Mouse (Mus musculus) kidney, embryonic 14.5 days (tissue): ENCODE results near the gene Aoah. TPM values are rescaled to one million over a fixed set of nuclear protein-coding genes. Genes with fewer than 3 reads are reported as not detected.

ENCODE experiments used
- ATAC-seq: fragments of 200-750 bp; cut with Nextera tagmentation; 2 replicates; pipeline ENCODE4 v1.8.0; 2017; ENCODE audit warnings: moderate number of reproducible peaks, mild to moderate bottlenecking, moderate TSS enrichment, moderate library complexity; ENCODE audit not compliant: low FRiP score, low TSS enrichment
- H3K27ac ChIP-seq: fragments of 300-500 bp; sonication (generic); 2 replicates; pipeline ENCODE4 v1.5.1; 2014; ENCODE audit warnings: low read depth, mild to moderate bottlenecking, low read length, moderate library complexity, mixed read lengths
- H3K27me3 ChIP-seq: fragments of 300-500 bp; sonication (generic); 2 replicates; pipeline ENCODE4 v1.6.1; 2014; ENCODE audit warnings: mild to moderate bottlenecking, low read length; ENCODE audit not compliant: control insufficient read depth, insufficient read depth
- H3K36me3 ChIP-seq: fragments of 300-500 bp; sonication (generic); 2 replicates; pipeline ENCODE4 v1.6.1; 2014; ENCODE audit warnings: low read length, mixed read lengths; ENCODE audit not compliant: control insufficient read depth, insufficient read depth
- H3K4me1 ChIP-seq: fragments of 300-500 bp; sonication (generic); 2 replicates; pipeline ENCODE4 v1.6.1; 2014; ENCODE audit warnings: low read length, mixed read lengths; ENCODE audit not compliant: control insufficient read depth, insufficient read depth
- H3K4me2 ChIP-seq: fragments of 300-500 bp; sonication (generic); replicated peaks from 2 replicates; pipeline ENCODE4 v1.6.1; 2014; ENCODE audit warnings: low read depth, mild to moderate bottlenecking, low read length
- H3K4me3 ChIP-seq: fragments of 300-500 bp; sonication (generic); 2 replicates; pipeline ENCODE4 v1.5.1; 2014; ENCODE audit warnings: mild to moderate bottlenecking, low read length
- H3K9ac ChIP-seq: fragments of 300-500 bp; sonication (generic); 2 replicates; pipeline ENCODE4 v1.6.1; 2014; ENCODE audit warnings: low read depth, mild to moderate bottlenecking, low read length, moderate library complexity
- H3K9me3 ChIP-seq: fragments of 300-500 bp; sonication (generic); 2 replicates; pipeline ENCODE4 v1.6.1; 2016; ENCODE audit warnings: low read length; ENCODE audit not compliant: control insufficient read depth
- whole genome bisulfite sequencing: fragments of 180-500 bp; shearing (Covaris S2); extraction: QIAGEN DNeasy Blood & Tissue Kit; methylation state at CpG from one replicate; pipeline ENCODE4 v1.1.7; 2014; 5-methylcytosine and 5-hydroxymethylcytosine counted together
- polyA plus RNA-seq: library from polyadenylated mRNA; unstranded; fragments of >200 nt; fragmentation: Nextera tagmentation; extraction: Ambion mirVana; gene quantifications from 2 replicates; pipeline ENCODE4 v1.2.1, GENCODE M21; 2014

The Aoah gene
- polyA plus RNA-seq, 1 experiment from 2014 or later = 0.95 TPM

DNA sequence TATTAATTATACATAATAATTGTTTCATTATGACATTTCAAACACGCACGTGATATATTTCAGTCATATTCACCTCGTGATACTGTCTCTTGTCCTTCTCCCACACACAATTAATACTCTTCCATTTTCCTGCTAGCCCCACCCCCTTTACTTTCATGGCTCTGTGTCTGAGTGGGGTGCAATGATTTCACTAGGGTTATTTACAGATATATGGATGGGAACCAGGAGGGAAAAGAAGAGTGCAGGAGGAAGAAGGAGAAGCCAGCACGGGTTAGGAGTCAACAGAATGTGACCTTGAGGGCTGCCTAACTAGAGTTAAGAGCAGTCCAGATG, 212.4 kb downstream of the Aoah start:
- H3K36me3 ChIP-seq = no peaks in the 10 kb centered on the region
- H3K4me1 ChIP-seq = no peaks in the 10 kb centered on the region
- H3K9ac ChIP-seq = no peak overlapping the region
- no peak overlapping the region for H3K4me3 ChIP-seq
- no peak overlapping the region for H3K4me2 ChIP-seq
- no peaks in the 10 kb centered on the region for H3K9me3 ChIP-seq
- H3K27me3 ChIP-seq = no peaks in the 10 kb centered on the region
- ATAC-seq = no peak
- no peak overlapping the region for H3K27ac ChIP-seq
- 82% methylated on average over 4 of the region's 4 CpGs for WGBS

DNA sequence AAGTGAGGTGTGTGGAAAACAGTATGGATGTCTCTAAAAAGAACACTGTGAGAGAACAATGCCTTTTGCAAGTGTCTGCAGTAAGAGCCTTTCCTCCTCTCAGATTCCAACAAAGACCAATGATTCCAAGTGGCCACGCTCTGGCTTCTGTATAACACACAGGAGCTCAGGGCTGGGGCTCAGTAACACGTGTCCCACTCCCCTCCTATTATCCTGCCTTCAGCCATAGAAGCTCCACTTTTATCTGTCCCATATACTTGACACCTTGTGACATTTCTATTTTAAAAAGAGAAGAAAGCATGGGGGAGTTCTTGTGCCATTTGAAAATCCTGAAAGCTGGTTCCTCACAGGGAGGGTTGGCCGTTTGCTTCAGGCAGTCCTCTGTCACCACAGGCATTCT, 219.7 kb downstream of the Aoah start:
- Histone ChIP-seq H3K27ac (no peak overlapping the region), H3K4me3 (no peak overlapping the region), H3K4me1 (no peaks in the 10 kb centered on the region), H3K4me2 (no peak overlapping the region), H3K27me3 (no peaks in the 10 kb centered on the region), H3K36me3 (no peaks in the 10 kb centered on the region), H3K9ac (no peak overlapping the region), H3K9me3 (no peaks in the 10 kb centered on the region)
- WGBS = 78% methylated on average over 3 of the region's 3 CpGs
- no peak for ATAC-seq

DNA sequence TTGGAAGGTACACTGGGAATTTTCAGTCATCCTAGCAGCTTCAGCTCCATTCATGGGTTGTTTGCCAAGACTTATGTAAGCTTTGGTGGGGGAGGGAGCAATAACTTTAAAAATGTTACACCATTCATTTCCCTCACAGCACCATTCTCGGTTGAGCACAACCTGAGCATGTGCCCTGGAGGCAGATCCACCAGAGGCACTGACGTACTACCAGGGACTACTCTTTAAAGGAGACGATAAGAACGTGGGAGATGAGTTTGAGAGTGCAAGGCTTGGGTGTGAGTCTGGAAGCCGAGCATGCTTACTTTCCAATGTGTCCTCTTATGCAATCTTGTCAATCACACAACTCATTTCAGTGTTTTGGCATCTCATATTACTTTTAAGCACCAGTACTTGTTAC, 230.9 kb downstream of the Aoah start:
- Histone ChIP-seq H3K9me3 (no peaks in the 10 kb centered on the region), H3K27ac (no peak overlapping the region), H3K4me1 (no peaks in the 10 kb centered on the region), H3K27me3 (no peaks in the 10 kb centered on the region), H3K9ac (no peak overlapping the region), H3K36me3 (no peaks in the 10 kb centered on the region), H3K4me2 (no peak overlapping the region), H3K4me3 (no peak overlapping the region)
- 86% methylated on average over 5 of the region's 5 CpGs for WGBS
- no peak for ATAC-seq

DNA sequence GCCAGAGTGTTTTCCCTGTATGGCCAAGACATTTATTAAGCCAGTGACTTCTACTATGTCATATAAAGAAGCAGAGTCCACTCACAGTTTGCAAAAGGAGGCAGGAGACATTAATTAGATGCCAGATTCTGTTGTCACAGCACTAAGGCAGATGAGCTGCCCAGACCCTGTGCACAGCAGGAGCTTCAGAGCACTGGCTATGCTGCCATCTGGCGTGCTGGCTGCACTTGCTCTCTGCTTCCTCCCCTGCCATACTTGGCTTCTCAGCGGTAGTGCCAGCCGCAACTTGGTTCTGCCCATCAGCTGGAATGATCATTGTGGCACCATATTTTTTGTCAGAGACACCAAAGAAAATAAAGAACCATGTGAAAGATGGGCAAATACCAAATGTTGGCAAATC, 239.3 kb downstream of the Aoah start:
- Histone ChIP-seq H3K4me3 (no peak overlapping the region), H3K9ac (no peak overlapping the region), H3K9me3 (no peaks in the 10 kb centered on the region), H3K4me1 (no peaks in the 10 kb centered on the region), H3K27me3 (no peaks in the 10 kb centered on the region), H3K36me3 (no peaks in the 10 kb centered on the region), H3K4me2 (no peak overlapping the region), H3K27ac (no peak overlapping the region)
- WGBS = 74% methylated on average over 3 of the region's 3 CpGs
- no peak for ATAC-seq

GRCm38 (mm10) chr13:21035011-21035410, 241.1 kb downstream of the Aoah start:
- Histone ChIP-seq H3K27ac (no peak overlapping the region), H3K4me2 (no peak overlapping the region), H3K9ac (no peak overlapping the region), H3K4me1 (no peaks in the 10 kb centered on the region), H3K27me3 (no peaks in the 10 kb centered on the region), H3K9me3 (no peaks in the 10 kb centered on the region), H3K4me3 (no peak overlapping the region), H3K36me3 (no peaks in the 10 kb centered on the region)
- WGBS = 87% methylated on average over 3 of the region's 3 CpGs
- ATAC-seq = no peak

DNA sequence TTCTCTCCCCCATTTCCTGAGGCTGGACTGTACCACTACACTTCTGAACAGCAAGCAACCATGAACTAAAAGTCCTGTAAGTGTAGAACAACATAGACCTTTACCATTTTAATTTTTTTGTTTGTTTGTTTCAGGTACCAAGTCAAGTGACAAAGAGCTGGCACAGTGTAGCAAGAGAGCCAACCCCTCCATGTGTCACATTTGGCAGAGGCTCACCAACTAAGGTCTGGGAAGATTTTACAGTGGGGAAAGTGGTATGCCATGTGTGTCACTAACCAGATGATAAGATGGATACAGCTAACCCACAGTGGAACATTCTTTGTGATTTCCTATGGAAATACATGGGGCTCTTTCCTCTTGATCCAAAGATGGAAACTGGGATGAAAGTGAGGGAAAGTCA, 242.1 kb downstream of the Aoah start:
- no peaks in the 10 kb centered on the region for H3K4me1 ChIP-seq
- no peak overlapping the region for H3K27ac ChIP-seq
- H3K27me3 ChIP-seq = no peaks in the 10 kb centered on the region
- no peak overlapping the region for H3K9ac ChIP-seq
- H3K4me2 ChIP-seq = no peak overlapping the region
- no peak overlapping the region for H3K4me3 ChIP-seq
- no peaks in the 10 kb centered on the region for H3K36me3 ChIP-seq
- H3K9me3 ChIP-seq = no peaks in the 10 kb centered on the region
- no peak for ATAC-seq

DNA sequence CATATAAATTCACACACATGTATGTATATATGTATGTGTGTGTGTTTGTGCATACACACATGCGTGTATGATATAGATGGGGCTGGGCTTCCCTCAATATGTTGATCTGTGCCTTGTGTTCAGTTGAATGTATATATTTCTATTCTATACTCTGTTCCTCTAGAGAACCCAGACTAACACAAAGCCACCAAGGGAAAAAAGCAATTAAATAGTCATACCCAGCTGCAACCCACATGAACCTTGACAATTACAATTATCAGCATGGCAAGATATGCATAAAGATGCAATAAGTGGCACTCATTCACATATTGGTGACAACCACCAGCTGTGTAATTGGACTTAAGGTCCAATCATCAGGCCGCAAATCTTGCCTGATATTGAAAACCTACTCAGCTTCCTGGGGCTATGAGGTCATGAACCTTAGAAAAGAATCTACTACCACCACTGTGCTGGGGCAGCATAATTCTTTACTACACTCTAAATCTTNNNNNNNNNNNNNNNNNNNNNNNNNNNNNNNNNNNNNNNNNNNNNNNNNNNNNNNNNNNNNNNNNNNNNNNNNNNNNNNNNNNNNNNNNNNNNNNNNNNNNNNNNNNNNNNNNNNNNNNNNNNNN, 246.8 kb downstream of the Aoah start:
- Histone ChIP-seq H3K27ac (no peak overlapping the region), H3K4me1 (no peaks in the 10 kb centered on the region), H3K36me3 (no peaks in the 10 kb centered on the region), H3K27me3 (no peaks in the 10 kb centered on the region), H3K9ac (no peak overlapping the region), H3K4me2 (no peak overlapping the region), H3K9me3 (no peaks in the 10 kb centered on the region), H3K4me3 (no peak overlapping the region)
- WGBS = 91% methylated on average over 2 of the region's 2 CpGs
- no peak for ATAC-seq

DNA sequence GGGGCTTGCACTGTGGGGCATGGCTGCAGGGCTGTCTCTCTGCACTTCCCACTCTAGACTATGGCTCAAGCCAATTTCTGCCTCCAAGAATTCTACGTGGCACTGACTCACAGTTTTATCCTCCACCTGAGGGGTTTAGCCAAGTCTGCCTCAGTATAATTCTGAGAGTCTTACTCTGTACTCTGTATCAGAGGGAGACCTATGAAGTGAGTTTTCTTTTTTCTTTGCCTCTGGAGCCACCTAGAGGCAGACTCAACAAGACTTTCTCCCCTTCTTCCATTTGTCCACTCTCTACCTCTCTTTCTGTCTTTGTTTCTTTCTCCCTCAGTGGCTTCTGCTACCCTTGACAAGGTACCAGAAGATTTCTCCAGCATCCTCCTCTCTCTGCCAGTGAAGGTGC, 256.2 kb downstream of the Aoah start:
- no peak overlapping the region for H3K4me2 ChIP-seq
- H3K36me3 ChIP-seq = no peaks in the 10 kb centered on the region
- WGBS = 43% methylated on average over 1 of the region's 1 CpGs
- no peaks in the 10 kb centered on the region for H3K4me1 ChIP-seq
- no peak overlapping the region for H3K9ac ChIP-seq
- no peak for ATAC-seq
- no peak overlapping the region for H3K4me3 ChIP-seq
- H3K27me3 ChIP-seq = no peaks in the 10 kb centered on the region
- H3K9me3 ChIP-seq = no peaks in the 10 kb centered on the region
- no peak overlapping the region for H3K27ac ChIP-seq

GRCm38 (mm10) chr13:21066021-21066420, 272.1 kb downstream of the Aoah start:
- Histone ChIP-seq H3K9ac (no peak overlapping the region), H3K36me3 (no peaks in the 10 kb centered on the region), H3K4me1 (no peaks in the 10 kb centered on the region), H3K9me3 (no peaks in the 10 kb centered on the region), H3K4me2 (no peak overlapping the region), H3K27me3 (no peaks in the 10 kb centered on the region), H3K4me3 (no peak overlapping the region), H3K27ac (no peak overlapping the region)
- no peak for ATAC-seq
- WGBS = 80% methylated on average over 2 of the region's 2 CpGs

- H3K9ac ChIP-seq = no peak within 1 kb of the TSS
- H3K27ac ChIP-seq = no peak within 1 kb of the TSS
- 81% methylated on average over 3 of the region's 3 CpGs for WGBS
- H3K4me1 ChIP-seq = no peaks in the 10 kb centered on the region
- H3K36me3 ChIP-seq = no peaks in the 10 kb centered on the region
- H3K4me2 ChIP-seq = no peak within 1 kb of the TSS
- ATAC-seq = no peak
- H3K27me3 ChIP-seq = no peaks in the 10 kb centered on the region
- no peak within 1 kb of the TSS for H3K4me3 ChIP-seq
- H3K9me3 ChIP-seq = no peaks in the 10 kb centered on the region
These were observed 280.9 kb downstream of the Aoah start, which contains the start of gene Olfr1370 for GRCm38 (mm10) chr13:21074847-21075246. Gene Olfr1370, minus strand, starts transcription at chr13:21074947.
